Mouse (Mus musculus): ENCODE data around the gene Gm49361.
"Not testable (repeated sequence)": the region's sequence is repeated elsewhere in the genome, so short reads cannot be mapped to it uniquely, and the experiment has no call there.

DNA sequence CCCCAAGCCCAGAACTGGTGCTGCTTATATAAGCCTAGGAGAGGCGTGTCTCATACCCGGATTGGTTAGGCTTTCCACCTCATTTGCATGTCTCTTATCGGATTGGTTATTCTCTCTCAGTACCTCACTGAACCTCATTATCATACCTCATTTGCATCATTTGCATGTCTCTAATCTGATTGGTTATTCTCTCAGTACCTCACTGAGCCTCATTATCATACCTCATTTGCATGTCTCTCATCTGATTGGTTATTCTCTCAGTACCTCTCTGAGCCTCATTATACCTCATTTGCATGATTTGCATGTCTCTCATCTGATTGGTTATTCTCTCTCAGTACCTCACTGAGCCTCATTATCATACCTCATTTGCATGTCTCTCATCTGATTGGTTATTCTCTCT is 89.4 kb downstream of the Gm49361 start:
- TF ChIP-seq CTCF, POLR2A (IDR thresholded peaks at IDR 0.05; ENCODE audit: extremely low read depth, insufficient read depth, low read length): not testable (repeated sequence)
